Mouse (Mus musculus) urinary bladder, adult 18-20 months (tissue): ENCODE results near the gene Vrk1.

Experiments
- DNase-seq, 2 experiments: peaks; one replicate each; pipeline ENCODE4 v3.0.0; 2022; ENCODE audit warnings: low spot score in 2 of 2, mixed read lengths in 2 of 2

Gene Vrk1

GRCm38 (mm10) chr12:106046143-106046795 is 36.2 kb downstream of the Vrk1 start:
- no peak for DNase-seq

- DNase-seq = no peak
Observed at GRCm38 (mm10) chr12:106052271-106052670, 42.2 kb downstream of the Vrk1 start.

GRCm38 (mm10) chr12:106055799-106056198 is 45.8 kb downstream of the Vrk1 start:
- peak; percentile 47 to 76 for DNase-seq

DNA sequence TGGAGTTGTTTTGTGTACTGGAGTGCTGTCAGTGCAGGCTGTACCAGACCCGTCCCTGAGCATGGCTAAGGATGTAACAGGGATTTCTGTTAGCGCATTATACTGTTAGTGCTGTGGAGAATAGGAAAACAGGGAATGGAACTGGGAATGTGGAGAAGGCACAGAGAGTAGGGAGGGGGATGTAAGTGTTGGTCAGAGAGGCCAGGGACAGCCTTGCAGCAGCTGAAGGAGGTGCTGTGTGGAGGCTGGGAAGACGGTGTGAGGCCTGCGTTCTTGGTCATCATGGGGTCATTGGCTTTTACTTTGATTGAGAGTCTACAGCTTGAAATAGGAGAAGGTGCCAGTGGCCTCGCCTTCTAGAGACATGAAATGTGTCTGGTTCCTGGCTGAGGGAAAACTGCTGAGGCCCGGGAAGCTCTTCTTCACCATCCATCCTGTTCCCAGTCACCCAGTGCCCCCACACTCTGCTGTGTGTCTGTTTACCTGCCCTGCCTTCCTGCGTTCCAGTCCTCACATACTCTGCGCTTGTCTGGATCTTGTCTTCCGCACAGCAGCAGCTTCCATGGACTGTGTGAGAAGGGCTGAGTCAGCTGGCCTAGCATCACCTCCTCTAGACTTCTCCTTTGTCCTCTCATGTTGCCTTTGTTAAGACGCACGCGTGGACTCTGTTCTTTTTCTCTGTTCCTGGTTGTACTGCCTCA is 50.0 kb downstream of the Vrk1 start:
- DNase-seq = no peak

GRCm38 (mm10) chr12:106070434-106071155 is 60.6 kb downstream of the Vrk1 start:
- no peak for DNase-seq

GRCm38 (mm10) chr12:106071575-106072166 is 61.6 kb downstream of the Vrk1 start:
- no peak for DNase-seq

- no peak for DNase-seq
Observed at GRCm38 (mm10) chr12:106074371-106075155, 64.5 kb downstream of the Vrk1 start.

- no peak for DNase-seq
Observed at GRCm38 (mm10) chr12:106076131-106076530, 66.1 kb downstream of the Vrk1 start.

DNA sequence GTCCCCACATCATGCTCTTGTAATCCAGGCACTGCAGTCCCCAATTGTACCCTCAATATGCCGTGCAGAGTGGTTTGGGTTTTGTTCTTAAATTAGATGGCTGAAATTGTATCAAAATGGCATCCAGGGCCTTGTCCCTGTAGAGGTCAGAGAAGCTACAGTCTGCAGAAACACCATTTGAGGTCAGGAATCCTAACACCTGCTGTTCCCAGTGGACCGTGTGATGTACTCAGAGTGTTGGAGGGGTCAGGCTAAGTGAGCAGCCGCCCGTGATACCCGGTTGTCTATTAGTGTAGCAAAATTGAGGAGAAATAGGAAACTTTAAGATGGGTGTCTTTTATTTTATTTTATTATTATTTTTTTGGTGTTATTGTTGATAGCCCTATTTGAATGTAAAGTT is 70.5 kb downstream of the Vrk1 start:
- no peak for DNase-seq

- no peak for DNase-seq
Observed at GRCm38 (mm10) chr12:106080945-106081747, 71.1 kb downstream of the Vrk1 start.

- no peak for DNase-seq
Observed at GRCm38 (mm10) chr12:106081748-106082140, 71.7 kb downstream of the Vrk1 start.

GRCm38 (mm10) chr12:106082191-106082957 is 72.3 kb downstream of the Vrk1 start:
- no peak for DNase-seq

- no peak for DNase-seq
Observed at GRCm38 (mm10) chr12:106082958-106083381, 72.9 kb downstream of the Vrk1 start.

DNA sequence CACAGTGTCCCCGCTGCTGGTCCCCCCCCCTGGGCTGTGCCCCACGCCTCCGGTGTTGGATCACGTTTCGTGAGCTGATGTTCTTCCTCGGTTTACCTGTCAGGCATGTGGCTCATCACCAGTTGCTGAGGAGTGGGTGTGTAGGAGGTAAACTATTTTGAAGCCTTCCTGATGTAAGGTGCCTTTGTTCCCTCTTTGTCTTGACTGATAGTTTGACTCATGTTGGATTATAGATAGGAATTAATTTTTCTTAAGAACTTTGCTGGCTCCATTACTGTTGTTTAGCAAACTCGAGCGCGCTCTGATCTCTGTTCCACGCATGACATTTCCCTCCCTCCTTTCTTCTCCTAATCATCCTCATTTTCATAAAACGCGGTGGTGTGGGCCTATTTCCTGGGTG is 74.1 kb downstream of the Vrk1 start:
- DNase-seq = no peak

GRCm38 (mm10) chr12:106094827-106095226 is 84.8 kb downstream of the Vrk1 start:
- no peak for DNase-seq

- no peak for DNase-seq
Observed at GRCm38 (mm10) chr12:106102003-106102402, 92.0 kb downstream of the Vrk1 start.

GRCm38 (mm10) chr12:106102726-106103643 is 93.0 kb downstream of the Vrk1 start:
- DNase-seq = no peak

GRCm38 (mm10) chr12:106107272-106107671 is 97.2 kb downstream of the Vrk1 start:
- DNase-seq = no peak
